Comparison of ENCODE assay signal across 11 mouse cellular contexts in genomic region chr4:135287975-135288374, GRCm38 (mm10). TPM values are rescaled to one million over a fixed set of nuclear protein-coding genes. Genes with fewer than 3 reads are reported as not detected.
DNase-seq lines count a peak whose midpoint lies in the region; ATAC-seq and TF ChIP-seq lines count a peak whose summit lies in the region.
"Had no signal": no experiment of that assay in that cellular context is flagged by ENCODE, and none has a peak within 500 bp of the region (broad histone marks: within the 10 kb centered on the region; RNA-seq: fewer than 3 reads in every experiment).

No protein-coding gene starts in this region.

- TF ChIP-seq CTCF in lung, postnatal 0 days (IDR thresholded peaks at IDR 0.05): no peak
- no peak for TF ChIP-seq CTCF in small intestine, adult 2 months (IDR thresholded peaks at IDR 0.05; ENCODE audit: extremely low read depth, insufficient read length, insufficient replicate concordance, low read depth, low read length)

- no peaks in the 10 kb centered on the region for H3K9me3 ChIP-seq in lung, postnatal 0 days (ENCODE audit: low read length)
- H3K9me3 ChIP-seq in forebrain, embryonic 11.5 days (ENCODE audit: control insufficient read depth, low read length): no peaks in the 10 kb centered on the region
- H3K9me3 ChIP-seq: forebrain, embryonic 10.5 days; hindbrain, embryonic 13.5 days had no signal

- H3K27ac ChIP-seq in lung, postnatal 0 days (ENCODE audit: low read length): peak overlapping the region; percentile 84
- H3K27ac ChIP-seq in small intestine, adult 2 months (ENCODE audit: insufficient read depth, low read depth, low read length): 0 out of 2 replicates have a peak overlapping the region, but pooled peaks have one; percentile 66
- H3K27ac ChIP-seq in forebrain, embryonic 11.5 days (ENCODE audit: low read depth, low read length): no peak overlapping the region
- H3K27ac ChIP-seq: hindbrain, embryonic 13.5 days had no signal

- H3K27me3 ChIP-seq in lung, postnatal 0 days (replicated peaks; ENCODE audit: insufficient read depth, low read length): no peaks in the 10 kb centered on the region
- no peaks in the 10 kb centered on the region for H3K27me3 ChIP-seq in small intestine, adult 2 months (ENCODE audit: control insufficient read depth, insufficient read depth, low read length)
- H3K27me3 ChIP-seq in forebrain, embryonic 11.5 days (ENCODE audit: control insufficient read depth, insufficient read depth, low read length): no peaks in the 10 kb centered on the region
- H3K27me3 ChIP-seq: hindbrain, embryonic 13.5 days had no signal

- WGBS in lung, postnatal 0 days: 46% methylated on average over 3 of the region's 3 CpGs
- WGBS in small intestine, adult 2 months: 45% methylated on average over 3 of the region's 3 CpGs
- 85% methylated on average over 3 of the region's 3 CpGs for WGBS in forebrain, embryonic 11.5 days

- H3K4me2 ChIP-seq in lung, postnatal 0 days (replicated peaks; ENCODE audit: low read depth, low read length): no peak overlapping the region
- no peak overlapping the region for H3K4me2 ChIP-seq in forebrain, embryonic 11.5 days (ENCODE audit: low read depth, low read length, severe bottlenecking)
- H3K4me2 ChIP-seq: hindbrain, embryonic 13.5 days had no signal

- no peak for ATAC-seq in lung, postnatal 0 days
- ATAC-seq in forebrain, embryonic 11.5 days (replicated peaks; ENCODE audit: low FRiP score): no peak

- no peak for TF ChIP-seq EP300 in lung, postnatal 0 days (IDR thresholded peaks at IDR 0.05)

- H3K4me1 ChIP-seq in lung, postnatal 0 days (ENCODE audit: insufficient read depth, low read depth, low read length): peaks cover 37% of the 10 kb centered on the region
- H3K4me1 ChIP-seq in small intestine, adult 2 months (ENCODE audit: control insufficient read depth, insufficient read depth, insufficient read length, low read length): peaks cover 9% of the 10 kb centered on the region
- H3K4me1 ChIP-seq in forebrain, embryonic 11.5 days (replicated peaks; ENCODE audit: control insufficient read depth, insufficient read depth, low read length): 0 out of 2 replicates have a peak, but pooled peaks cover 4% of the 10 kb centered on the region

- H3K9ac ChIP-seq in lung, postnatal 0 days (replicated peaks; ENCODE audit: low read depth): no peak overlapping the region
- H3K9ac ChIP-seq in forebrain, embryonic 11.5 days (ENCODE audit: low read length): no peak overlapping the region
- H3K9ac ChIP-seq: hindbrain, embryonic 13.5 days had no signal

- H3K4me3 ChIP-seq in lung, postnatal 0 days (ENCODE audit: low read depth, low read length): no peak overlapping the region
- no peak overlapping the region for H3K4me3 ChIP-seq in small intestine, adult 2 months (ENCODE audit: low read depth, low read length)
- no peak overlapping the region for H3K4me3 ChIP-seq in forebrain, embryonic 11.5 days (ENCODE audit: low read depth, low read length)
- H3K4me3 ChIP-seq: forebrain, embryonic 10.5 days; hindbrain, embryonic 13.5 days had no signal

- H3K36me3 ChIP-seq in lung, postnatal 0 days (ENCODE audit: insufficient read depth, low read length): no peaks in the 10 kb centered on the region
- no peaks in the 10 kb centered on the region for H3K36me3 ChIP-seq in small intestine, adult 2 months (ENCODE audit: control insufficient read depth, insufficient read depth, low read length)
- no peaks in the 10 kb centered on the region for H3K36me3 ChIP-seq in forebrain, embryonic 11.5 days (ENCODE audit: control insufficient read depth, insufficient read depth, low read length)
- H3K36me3 ChIP-seq: forebrain, embryonic 10.5 days; hindbrain, embryonic 13.5 days had no signal

- no peak for DNase-seq in lung, postnatal 0 days (ENCODE audit: low spot score)
- no peak for DNase-seq in lung, adult 18-20 months
- DNase-seq in c-Kit-positive CD71-positive TER-119-positive erythroid progenitor cells, embryonic 14.5 days (ENCODE audit: low spot score): peak; percentile 83
- DNase-seq in liver: peak; percentile 85
- DNase-seq in urinary bladder, postnatal 4 days (ENCODE audit: low spot score in 2 of 2): no peak
- no peak for DNase-seq in forebrain, embryonic 11.5 days (ENCODE audit: low spot score)
- DNase-seq: embryo, embryonic 11 days; gastrocnemius, postnatal 10 days had no signal

- TF ChIP-seq POLR2A in small intestine, adult 2 months (IDR thresholded peaks at IDR 0.05; ENCODE audit: low read depth, low read length): no peak

RNA-seq across cellular contexts. Expression of gene Clic4, which starts 15.4 kb away (rescaled TPM):
- polyA plus RNA-seq in lung, postnatal 0 days (2015; fragmentation: Nextera tagmentation; extraction: Ambion mirVana): 205 and 211 TPM in 2 replicates
- 20.6 and 26.2 TPM in 2 replicates for polyA plus RNA-seq in small intestine, adult 2 months (2012; rRNA removed)
- 194 and 195 TPM in 2 replicates for polyA plus RNA-seq in forebrain, embryonic 11.5 days (2014; fragmentation: Nextera tagmentation; extraction: Ambion mirVana)

Comparison
In these comparisons a context has a peak if more than half of its experiments do, and no peak if none do; other contexts are left out.
1. DNase-seq: peak in c-Kit-positive CD71-positive TER-119-positive erythroid progenitor cells, embryonic 14.5 days (single experiment) and liver (single experiment); none in lung, postnatal 0 days (single experiment), lung, adult 18-20 months (0 of 2), urinary bladder, postnatal 4 days (0 of 2) and forebrain, embryonic 11.5 days (single experiment).